Mouse (Mus musculus): Measurements from ENCODE around the gene Fcgr1. TPM values are rescaled to one million over a fixed set of nuclear protein-coding genes. Genes with fewer than 3 reads are reported as not detected.
"Not testable (repeated sequence)": the region's sequence is repeated elsewhere in the genome, so short reads cannot be mapped to it uniquely, and the experiment has no call there.

Fcgr1 gene
- polyA plus RNA-seq, 1 experiment from 2014 or later: 2.5 TPM

DNA sequence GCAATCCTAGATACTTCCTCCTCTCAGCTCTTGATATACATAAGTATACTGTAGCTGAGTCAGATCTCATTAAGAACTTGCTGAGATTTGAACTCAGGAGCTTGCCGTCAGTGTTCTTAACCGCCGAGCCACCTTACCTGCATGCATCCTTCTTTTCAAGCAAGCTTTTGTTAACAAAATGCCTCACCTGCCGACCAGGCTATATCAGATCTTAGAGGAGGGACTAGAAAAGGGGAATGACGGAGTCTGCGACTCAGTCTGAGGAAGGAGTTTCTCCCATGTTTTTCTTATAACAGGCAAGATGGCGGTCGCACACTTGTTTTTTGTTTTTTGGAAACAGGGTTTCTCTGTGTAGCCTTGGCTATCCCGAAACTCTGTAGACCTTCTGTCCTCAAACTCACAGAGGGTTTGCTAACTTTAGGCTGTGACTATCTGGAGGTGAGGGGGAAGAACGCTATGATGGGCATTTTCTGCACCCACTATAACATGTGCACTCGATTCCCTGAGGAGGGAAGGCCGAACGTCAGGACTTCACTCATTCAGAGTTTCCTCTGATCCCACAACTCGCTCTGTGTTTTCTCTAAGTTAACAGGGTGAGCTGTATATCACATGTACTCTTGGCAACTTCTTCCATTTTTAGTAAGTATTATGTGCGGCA lies 35.1 kb upstream of the Fcgr1 start:
- ATAC-seq (replicated peaks; ENCODE audit: extremely low read depth, insufficient read depth, low FRiP score): no peak
- Histone ChIP-seq H3K4me3 (ENCODE audit: low read length) (peak overlapping the region; percentile 10; the same call in 1 of the 2 replicates), H3K4me2 (ENCODE audit: low read depth, low read length) (peak overlapping the region; percentile 68)

GRCm38 (mm10) chr3:96328060-96328729 lies 34.4 kb upstream of the Fcgr1 start:
- H3K27ac ChIP-seq (ENCODE audit: low read length); H3K36me3 ChIP-seq (ENCODE audit: control insufficient read depth, insufficient read depth); H3K9me3 ChIP-seq (replicated peaks; ENCODE audit: control insufficient read depth, low read length); H3K4me1 ChIP-seq (ENCODE audit: control insufficient read depth, insufficient read depth, low read length): not testable (repeated sequence)
- under 1% methylated on average over 48 of the region's 49 CpGs for WGBS
- Histone ChIP-seq H3K27me3 (ENCODE audit: control insufficient read depth, insufficient read depth, low read length) (peaks cover 64% of the 10 kb centered on the region), H3K4me2 (ENCODE audit: low read depth, low read length) (peak overlapping the region; percentile 68), H3K4me3 (ENCODE audit: low read length) (peak overlapping the region; percentile 51), H3K9ac (ENCODE audit: low read length) (peak overlapping the region; percentile 57)
- ATAC-seq (replicated peaks; ENCODE audit: extremely low read depth, insufficient read depth, low FRiP score): peak; percentile 92

More for the DNA sequence above, 35.1 kb upstream of the Fcgr1 start:
- Histone ChIP-seq H3K9ac (ENCODE audit: low read length) (no peak overlapping the region), H3K4me1 (ENCODE audit: control insufficient read depth, insufficient read depth, low read length) (peaks cover 3% of the 10 kb centered on the region), H3K9me3 (replicated peaks; ENCODE audit: control insufficient read depth, low read length) (no peaks in the 10 kb centered on the region), H3K27ac (ENCODE audit: low read length) (no peak overlapping the region), H3K36me3 (ENCODE audit: control insufficient read depth, insufficient read depth) (no peaks in the 10 kb centered on the region), H3K27me3 (ENCODE audit: control insufficient read depth, insufficient read depth, low read length) (peaks cover 63% of the 10 kb centered on the region)
- 17% methylated on average over 15 of the region's 15 CpGs for WGBS

DNA sequence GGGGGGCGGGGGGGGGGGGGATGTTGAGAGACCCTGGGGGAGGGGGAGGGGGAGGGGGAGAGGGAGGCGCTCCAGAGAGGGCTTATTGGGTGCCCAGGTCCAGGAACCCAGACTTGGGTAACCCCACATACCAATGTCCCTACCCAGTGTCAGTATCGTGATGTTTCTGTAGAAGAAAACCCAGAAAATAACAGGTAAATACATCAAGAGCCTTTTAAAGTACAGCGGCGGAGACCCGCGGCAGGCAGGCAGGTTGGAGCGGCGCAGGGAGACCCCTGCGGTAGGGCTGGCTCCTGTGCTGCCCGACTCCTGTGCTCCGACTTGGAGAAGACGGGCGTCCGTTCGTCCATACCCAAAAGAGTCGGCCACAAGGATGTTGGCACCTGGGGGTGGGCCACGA lies 33.9 kb upstream of the Fcgr1 start:
- no peak overlapping the region for H3K27ac ChIP-seq (ENCODE audit: low read length)
- no peak for ATAC-seq (replicated peaks; ENCODE audit: extremely low read depth, insufficient read depth, low FRiP score)

GRCm38 (mm10) chr3:96327131-96327530 lies 33.4 kb upstream of the Fcgr1 start:
- no peak overlapping the region; the same call in 1 of the 2 replicates for H3K4me2 ChIP-seq (ENCODE audit: low read depth, low read length)

More for the DNA sequence above, 33.9 kb upstream of the Fcgr1 start:
- Histone ChIP-seq H3K9ac (ENCODE audit: low read length) (peak overlapping the region; percentile 57; the same call in 1 of the 2 replicates), H3K36me3 (ENCODE audit: control insufficient read depth, insufficient read depth) (no peaks in the 10 kb centered on the region), H3K4me2 (ENCODE audit: low read depth, low read length) (peak overlapping the region; percentile 68), H3K4me3 (ENCODE audit: low read length) (peak overlapping the region; percentile 51), H3K9me3 (replicated peaks; ENCODE audit: control insufficient read depth, low read length) (no peaks in the 10 kb centered on the region), H3K4me1 (ENCODE audit: control insufficient read depth, insufficient read depth, low read length) (no peaks in the 10 kb centered on the region), H3K27me3 (ENCODE audit: control insufficient read depth, insufficient read depth, low read length) (peaks cover 59% of the 10 kb centered on the region)
- under 1% methylated on average over 12 of the region's 18 CpGs for WGBS

DNA sequence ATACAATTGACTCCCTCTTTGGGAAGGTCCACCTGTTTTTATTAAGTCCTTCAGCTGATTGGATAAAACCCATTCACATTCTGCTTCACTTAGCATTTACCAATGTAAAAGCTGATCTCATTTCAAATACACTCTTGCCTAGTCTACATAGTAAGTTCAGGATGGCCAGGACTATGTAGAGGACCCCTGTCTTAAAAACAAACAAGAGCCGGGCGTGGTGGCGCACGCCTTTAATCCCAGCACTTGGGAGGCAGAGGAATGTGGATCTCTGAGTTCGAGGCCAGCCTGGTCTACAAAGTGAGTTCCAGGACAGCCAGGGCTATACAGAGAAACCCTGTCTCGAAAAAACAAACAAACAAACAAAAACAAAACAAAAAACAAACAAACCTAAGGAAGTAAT lies 30.0 kb upstream of the Fcgr1 start:
- not testable (repeated sequence) for ATAC-seq (replicated peaks; ENCODE audit: extremely low read depth, insufficient read depth, low FRiP score); H3K4me3 ChIP-seq (ENCODE audit: low read length); H3K9ac ChIP-seq (ENCODE audit: low read length); H3K4me2 ChIP-seq (ENCODE audit: low read depth, low read length); H3K4me1 ChIP-seq (ENCODE audit: control insufficient read depth, insufficient read depth, low read length); H3K9me3 ChIP-seq (replicated peaks; ENCODE audit: control insufficient read depth, low read length); H3K36me3 ChIP-seq (ENCODE audit: control insufficient read depth, insufficient read depth); H3K27ac ChIP-seq (ENCODE audit: low read length)
- peaks cover 35% of the 10 kb centered on the region for H3K27me3 ChIP-seq (ENCODE audit: control insufficient read depth, insufficient read depth, low read length)
- 62% methylated on average over 6 of the region's 6 CpGs for WGBS

More at GRCm38 (mm10) chr3:96327131-96327530, 33.4 kb upstream of the Fcgr1 start:
- Histone ChIP-seq H3K27ac (ENCODE audit: low read length) (no peak overlapping the region), H3K4me1 (ENCODE audit: control insufficient read depth, insufficient read depth, low read length) (no peaks in the 10 kb centered on the region), H3K36me3 (ENCODE audit: control insufficient read depth, insufficient read depth) (no peaks in the 10 kb centered on the region), H3K9me3 (replicated peaks; ENCODE audit: control insufficient read depth, low read length) (no peaks in the 10 kb centered on the region), H3K27me3 (ENCODE audit: control insufficient read depth, insufficient read depth, low read length) (peaks cover 57% of the 10 kb centered on the region), H3K4me3 (ENCODE audit: low read length) (no peak overlapping the region), H3K9ac (ENCODE audit: low read length) (no peak overlapping the region)
- no peak for ATAC-seq (replicated peaks; ENCODE audit: extremely low read depth, insufficient read depth, low FRiP score)
- WGBS: 4% methylated on average over 6 of the region's 6 CpGs

- WGBS: 18% methylated on average over 10 of the region's 10 CpGs
- Histone ChIP-seq H3K9me3 (replicated peaks; ENCODE audit: control insufficient read depth, low read length) (no peaks in the 10 kb centered on the region), H3K27ac (ENCODE audit: low read length) (no peak overlapping the region), H3K4me2 (ENCODE audit: low read depth, low read length) (no peak overlapping the region), H3K9ac (ENCODE audit: low read length) (no peak overlapping the region), H3K27me3 (ENCODE audit: control insufficient read depth, insufficient read depth, low read length) (peaks cover 33% of the 10 kb centered on the region), H3K4me3 (ENCODE audit: low read length) (no peak overlapping the region), H3K36me3 (ENCODE audit: control insufficient read depth, insufficient read depth) (no peaks in the 10 kb centered on the region), H3K4me1 (ENCODE audit: control insufficient read depth, insufficient read depth, low read length) (no peaks in the 10 kb centered on the region)
- ATAC-seq (replicated peaks; ENCODE audit: extremely low read depth, insufficient read depth, low FRiP score): no peak
Observed at GRCm38 (mm10) chr3:96322609-96323008, 28.8 kb upstream of the Fcgr1 start.

- no peaks in the 10 kb centered on the region for H3K9me3 ChIP-seq (replicated peaks; ENCODE audit: control insufficient read depth, low read length)
- peaks cover 27% of the 10 kb centered on the region for H3K27me3 ChIP-seq (ENCODE audit: control insufficient read depth, insufficient read depth, low read length)
- 13% methylated on average over 15 of the region's 15 CpGs for WGBS
- no peak for ATAC-seq (replicated peaks; ENCODE audit: extremely low read depth, insufficient read depth, low FRiP score)
- no peak overlapping the region for H3K4me3 ChIP-seq (ENCODE audit: low read length)
- H3K27ac ChIP-seq (ENCODE audit: low read length): no peak overlapping the region
- no peaks in the 10 kb centered on the region for H3K36me3 ChIP-seq (ENCODE audit: control insufficient read depth, insufficient read depth)
- no peak overlapping the region for H3K9ac ChIP-seq (ENCODE audit: low read length)
- H3K4me2 ChIP-seq (ENCODE audit: low read depth, low read length): no peak overlapping the region
- no peaks in the 10 kb centered on the region for H3K4me1 ChIP-seq (ENCODE audit: control insufficient read depth, insufficient read depth, low read length)
Observed at GRCm38 (mm10) chr3:96321891-96322290, 28.1 kb upstream of the Fcgr1 start.

GRCm38 (mm10) chr3:96320003-96320402 lies 26.2 kb upstream of the Fcgr1 start:
- H3K9me3 ChIP-seq (replicated peaks; ENCODE audit: control insufficient read depth, low read length); H3K4me2 ChIP-seq (ENCODE audit: low read depth, low read length); H3K4me3 ChIP-seq (ENCODE audit: low read length); H3K9ac ChIP-seq (ENCODE audit: low read length); ATAC-seq (replicated peaks; ENCODE audit: extremely low read depth, insufficient read depth, low FRiP score); H3K36me3 ChIP-seq (ENCODE audit: control insufficient read depth, insufficient read depth); H3K4me1 ChIP-seq (ENCODE audit: control insufficient read depth, insufficient read depth, low read length); H3K27ac ChIP-seq (ENCODE audit: low read length): not testable (repeated sequence)
- peaks cover 12% of the 10 kb centered on the region for H3K27me3 ChIP-seq (ENCODE audit: control insufficient read depth, insufficient read depth, low read length)
- 91% methylated on average over 11 of the region's 13 CpGs for WGBS

- Histone ChIP-seq H3K9me3 (replicated peaks; ENCODE audit: control insufficient read depth, low read length) (no peaks in the 10 kb centered on the region), H3K4me3 (ENCODE audit: low read length) (no peak overlapping the region), H3K27me3 (ENCODE audit: control insufficient read depth, insufficient read depth, low read length) (0 out of 2 replicates have a peak, but pooled peaks cover 1% of the 10 kb centered on the region), H3K36me3 (ENCODE audit: control insufficient read depth, insufficient read depth) (no peaks in the 10 kb centered on the region), H3K9ac (ENCODE audit: low read length) (no peak overlapping the region), H3K27ac (ENCODE audit: low read length) (no peak overlapping the region), H3K4me2 (ENCODE audit: low read depth, low read length) (no peak overlapping the region), H3K4me1 (ENCODE audit: control insufficient read depth, insufficient read depth, low read length) (no peaks in the 10 kb centered on the region)
- ATAC-seq (replicated peaks; ENCODE audit: extremely low read depth, insufficient read depth, low FRiP score): no peak
- WGBS: 53% methylated on average over 8 of the region's 8 CpGs
Observed at GRCm38 (mm10) chr3:96312341-96313098, 18.8 kb upstream of the Fcgr1 start.
